Mouse (Mus musculus) embryonic facial prominence, embryonic 13.5 days (tissue): ENCODE results near the gene Nap1l5. TPM values are rescaled to one million over a fixed set of nuclear protein-coding genes. Genes with fewer than 3 reads are reported as not detected.

Experiments
- ATAC-seq: fragments of 200-750 bp; cut with Nextera tagmentation; 2 replicates; pipeline ENCODE4 v1.8.0; 2017; ENCODE audit warnings: low read depth; ENCODE audit not compliant: insufficient number of reproducible peaks, insufficient read depth, low FRiP score, low TSS enrichment
- H3K27ac ChIP-seq: fragments of 300-500 bp; sonication (generic); 2 replicates; pipeline ENCODE4 v1.5.1; 2015; ENCODE audit warnings: moderate library complexity, mild to moderate bottlenecking, inconsistent platforms
- H3K27me3 ChIP-seq: fragments of 300-500 bp; sonication (generic); 2 replicates; pipeline ENCODE4 v1.6.1; 2015; ENCODE audit warnings: mild to moderate bottlenecking, inconsistent platforms
- H3K36me3 ChIP-seq: fragments of 300-500 bp; sonication (generic); 2 replicates; pipeline ENCODE4 v1.6.1; 2015; ENCODE audit warnings: mild to moderate bottlenecking, inconsistent platforms
- H3K4me1 ChIP-seq: fragments of 300-500 bp; sonication (generic); 2 replicates; pipeline ENCODE4 v1.6.1; 2015; ENCODE audit warnings: inconsistent platforms
- H3K4me2 ChIP-seq: fragments of 300-500 bp; sonication (generic); 2 replicates; pipeline ENCODE4 v1.6.1; 2015; ENCODE audit warnings: moderate library complexity, mild to moderate bottlenecking, inconsistent platforms
- H3K4me3 ChIP-seq: fragments of 300-500 bp; sonication (generic); 2 replicates; pipeline ENCODE4 v1.5.1; 2015; ENCODE audit warnings: mild to moderate bottlenecking, inconsistent platforms
- H3K9ac ChIP-seq: fragments of 300-500 bp; sonication (generic); 2 replicates; pipeline ENCODE4 v1.6.1; 2015; ENCODE audit warnings: mild to moderate bottlenecking, inconsistent platforms
- H3K9me3 ChIP-seq: fragments of 300-500 bp; sonication (generic); 2 replicates; pipeline ENCODE4 v1.6.1; 2016; ENCODE audit warnings: inconsistent platforms
- WGBS: fragments of 180-500 bp; shearing (Covaris S2); methylation state at CpG from one replicate; pipeline ENCODE4 v1.1.7; 2015; ENCODE audit warnings: mixed read lengths; 5-methylcytosine and 5-hydroxymethylcytosine counted together
- polyA plus RNA-seq: library from polyadenylated mRNA; unstranded; fragments of >200 nt; fragmentation: Nextera tagmentation; extraction: Ambion mirVana; gene quantifications from 2 replicates; pipeline ENCODE4 v1.2.1, GENCODE M21; 2015

Nap1l5 gene
- polyA plus RNA-seq, 1 experiment from 2014 or later = 2.3 TPM

DNA sequence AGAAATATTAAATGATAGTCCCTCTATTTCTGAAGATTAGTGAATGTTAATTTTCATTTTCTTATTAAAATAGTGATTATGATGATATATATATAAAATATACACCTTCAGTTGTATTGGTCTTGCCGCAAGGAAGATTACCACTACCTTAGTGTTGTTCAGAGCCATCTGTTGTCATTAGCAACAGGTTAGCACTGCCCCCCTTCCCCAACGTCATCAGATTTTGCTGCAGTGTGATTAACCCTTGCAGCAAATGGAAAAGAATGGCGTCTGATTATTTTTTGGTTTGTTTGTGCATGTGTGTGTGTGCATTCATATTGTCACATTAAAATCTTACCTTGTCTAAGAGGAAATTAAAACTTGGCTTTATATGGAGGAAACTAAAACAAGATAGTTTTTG, 2.3 kb downstream of the Nap1l5 start:
- ATAC-seq = no peak
- H3K4me2 ChIP-seq = no peak overlapping the region
- no peaks in the 10 kb centered on the region for H3K4me1 ChIP-seq
- peaks cover 15% of the 10 kb centered on the region for H3K9me3 ChIP-seq
- no peak overlapping the region for H3K4me3 ChIP-seq
- H3K36me3 ChIP-seq = peaks cover 12% of the 10 kb centered on the region; the same call in 1 of the 2 replicates
- 48% methylated on average over 3 of the region's 3 CpGs for WGBS
- no peak overlapping the region for H3K27ac ChIP-seq
- no peak overlapping the region for H3K9ac ChIP-seq
- H3K27me3 ChIP-seq = peaks cover 5% of the 10 kb centered on the region; the same call in 1 of the 2 replicates

DNA sequence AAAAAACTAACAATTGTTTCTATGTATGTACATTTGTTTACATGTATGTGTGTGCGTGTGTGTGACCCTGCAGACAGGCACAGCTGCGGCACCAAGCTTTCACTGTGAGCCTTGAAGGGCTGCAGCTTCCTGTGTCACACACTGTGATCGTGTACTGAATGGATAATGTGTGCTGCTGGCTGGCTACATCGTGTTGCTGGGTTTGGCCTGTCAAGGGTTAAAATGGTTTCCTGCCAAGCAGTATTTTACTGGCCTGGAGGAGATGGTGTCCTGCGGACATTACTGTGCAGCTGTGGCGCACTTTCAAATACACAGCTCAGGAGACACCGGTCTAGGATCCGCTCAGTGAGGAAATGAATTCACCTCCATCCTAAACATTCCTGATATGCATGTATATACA, 3.7 kb downstream of the Nap1l5 start:
- H3K9ac ChIP-seq = no peak overlapping the region
- H3K9me3 ChIP-seq = peaks cover 15% of the 10 kb centered on the region
- WGBS = 25% methylated on average over 8 of the region's 8 CpGs
- H3K27ac ChIP-seq = no peak overlapping the region
- no peak overlapping the region for H3K4me3 ChIP-seq
- H3K27me3 ChIP-seq = peaks cover 5% of the 10 kb centered on the region; the same call in 1 of the 2 replicates
- peaks cover 12% of the 10 kb centered on the region; the same call in 1 of the 2 replicates for H3K36me3 ChIP-seq
- no peak overlapping the region for H3K4me2 ChIP-seq
- H3K4me1 ChIP-seq = no peaks in the 10 kb centered on the region
- no peak for ATAC-seq

DNA sequence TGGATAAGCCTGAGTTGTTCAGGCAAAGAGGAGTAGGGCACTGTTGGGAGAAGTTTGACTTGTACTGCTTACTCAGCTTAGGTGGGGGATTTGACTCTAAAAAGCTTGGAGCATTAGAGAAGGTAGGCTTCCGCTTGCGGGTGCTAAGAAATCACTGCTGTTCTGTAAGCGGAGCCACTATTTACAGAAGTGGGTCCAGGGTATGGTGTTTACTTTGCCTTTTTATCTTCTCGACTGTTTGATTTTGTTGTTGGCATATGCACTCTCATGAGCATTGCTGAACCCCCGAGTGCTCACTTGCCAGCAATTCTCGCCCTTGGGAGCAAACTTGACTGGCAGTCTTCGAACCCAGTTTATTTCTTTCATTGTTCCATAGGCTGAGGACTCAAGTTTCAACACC, 6.3 kb downstream of the Nap1l5 start:
- no peaks in the 10 kb centered on the region for H3K27me3 ChIP-seq
- WGBS = 85% methylated on average over 7 of the region's 7 CpGs
- no peak for ATAC-seq

GRCm38 (mm10) chr6:58899076-58899475, 7.8 kb downstream of the Nap1l5 start:
- H3K9me3 ChIP-seq = no peaks in the 10 kb centered on the region
- no peaks in the 10 kb centered on the region for H3K4me1 ChIP-seq
- no peak overlapping the region for H3K4me2 ChIP-seq
- H3K27me3 ChIP-seq = no peaks in the 10 kb centered on the region
- no peak overlapping the region for H3K9ac ChIP-seq
- no peak for ATAC-seq
- no peak overlapping the region for H3K4me3 ChIP-seq
- 88% methylated on average over 3 of the region's 3 CpGs for WGBS
- no peak overlapping the region for H3K27ac ChIP-seq
- H3K36me3 ChIP-seq = no peaks in the 10 kb centered on the region; the same call in 1 of the 2 replicates

More for the DNA sequence above, 6.3 kb downstream of the Nap1l5 start:
- Histone ChIP-seq H3K27ac (no peak overlapping the region), H3K4me2 (no peak overlapping the region), H3K4me1 (no peaks in the 10 kb centered on the region), H3K9ac (no peak overlapping the region), H3K4me3 (no peak overlapping the region), H3K9me3 (no peaks in the 10 kb centered on the region), H3K36me3 (no peaks in the 10 kb centered on the region; the same call in 1 of the 2 replicates)

- WGBS = 78% methylated on average over 3 of the region's 3 CpGs
- Histone ChIP-seq H3K27ac (no peak overlapping the region), H3K9me3 (no peaks in the 10 kb centered on the region), H3K9ac (no peak overlapping the region), H3K27me3 (no peaks in the 10 kb centered on the region), H3K4me1 (no peaks in the 10 kb centered on the region), H3K4me3 (no peak overlapping the region), H3K4me2 (no peak overlapping the region), H3K36me3 (no peaks in the 10 kb centered on the region; the same call in 1 of the 2 replicates)
- ATAC-seq = no peak
Measured at GRCm38 (mm10) chr6:58896648-58897047, 10.2 kb downstream of the Nap1l5 start.

DNA sequence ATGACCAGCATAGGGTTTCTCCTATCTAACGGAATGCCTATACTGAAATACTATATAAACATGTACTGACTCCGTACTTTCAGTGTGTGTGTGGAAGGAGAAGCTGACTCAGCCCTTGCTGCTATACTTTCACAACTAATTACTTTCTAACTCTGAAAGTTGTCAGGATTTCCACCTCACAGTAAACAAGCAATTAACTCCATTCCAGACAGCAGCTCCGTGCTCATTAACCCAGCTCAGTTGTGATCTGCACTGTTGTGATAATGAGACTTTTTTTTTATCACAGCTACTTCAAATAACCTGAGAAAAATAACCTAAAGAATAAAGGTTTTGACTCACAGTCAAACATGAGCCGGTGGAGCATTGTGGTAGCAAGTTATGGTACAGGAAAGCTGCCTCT, 11.9 kb downstream of the Nap1l5 start:
- 88% methylated on average over 4 of the region's 4 CpGs for WGBS
- H3K4me1 ChIP-seq = no peaks in the 10 kb centered on the region

DNA sequence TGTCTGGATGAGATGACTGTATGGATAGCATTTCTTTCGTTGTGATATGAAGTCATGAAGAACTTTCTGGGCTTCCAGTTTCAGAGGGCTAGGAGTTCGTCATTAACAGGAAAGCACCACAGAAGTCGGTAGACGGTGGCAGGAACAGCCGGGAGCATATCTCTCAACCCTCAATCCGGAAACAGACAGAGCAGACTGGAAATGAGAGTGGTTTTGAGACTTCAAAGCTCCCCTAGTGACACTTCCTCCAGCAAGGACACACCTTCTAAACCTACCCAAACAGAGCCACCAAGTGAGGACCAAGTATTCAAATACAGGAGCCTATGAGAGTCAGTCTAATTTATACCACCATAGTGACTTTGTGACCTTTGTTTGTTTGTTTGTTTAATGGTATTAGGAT, 13.6 kb downstream of the Nap1l5 start:
- Histone ChIP-seq H3K4me2 (no peak overlapping the region), H3K9me3 (no peaks in the 10 kb centered on the region), H3K27ac (no peak overlapping the region), H3K4me1 (no peaks in the 10 kb centered on the region), H3K4me3 (no peak overlapping the region), H3K9ac (no peak overlapping the region), H3K27me3 (no peaks in the 10 kb centered on the region), H3K36me3 (peaks cover 6% of the 10 kb centered on the region; the same call in 1 of the 2 replicates)
- WGBS = 85% methylated on average over 6 of the region's 6 CpGs
- ATAC-seq = no peak

More for the DNA sequence above, 11.9 kb downstream of the Nap1l5 start:
- Histone ChIP-seq H3K9me3 (no peaks in the 10 kb centered on the region), H3K4me2 (no peak overlapping the region), H3K27ac (no peak overlapping the region), H3K9ac (no peak overlapping the region), H3K27me3 (no peaks in the 10 kb centered on the region), H3K36me3 (peaks cover 4% of the 10 kb centered on the region; the same call in 1 of the 2 replicates), H3K4me3 (no peak overlapping the region)
- no peak for ATAC-seq

- Histone ChIP-seq H3K4me3 (no peak overlapping the region), H3K9ac (no peak overlapping the region)
Measured at GRCm38 (mm10) chr6:58889917-58890316, 17.0 kb downstream of the Nap1l5 start.

DNA sequence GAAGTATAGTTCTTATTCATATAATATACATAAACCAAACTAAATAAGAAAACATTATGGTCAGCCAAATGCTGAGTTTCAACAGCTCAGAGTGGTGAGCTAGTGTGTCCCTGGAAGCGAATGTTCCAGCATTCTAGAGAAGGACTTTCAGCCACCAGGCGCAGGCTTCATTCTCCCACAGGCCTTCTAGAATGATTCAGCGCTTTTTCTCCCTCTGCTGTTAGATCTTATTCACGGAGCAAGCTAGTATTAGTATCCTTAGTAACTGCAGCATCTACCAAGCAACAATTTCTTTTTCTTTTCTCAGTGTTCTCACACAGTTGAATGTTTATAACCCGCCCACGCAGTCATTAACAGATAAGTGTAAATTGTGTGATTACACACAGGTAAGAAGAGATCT, 24.6 kb downstream of the Nap1l5 start:
- no peak for ATAC-seq
- H3K4me3 ChIP-seq = no peak overlapping the region
- no peak overlapping the region for H3K27ac ChIP-seq
- no peaks in the 10 kb centered on the region for H3K9me3 ChIP-seq
- no peak overlapping the region for H3K4me2 ChIP-seq
- no peaks in the 10 kb centered on the region for H3K4me1 ChIP-seq
- no peaks in the 10 kb centered on the region for H3K27me3 ChIP-seq
- 75% methylated on average over 6 of the region's 6 CpGs for WGBS
- H3K36me3 ChIP-seq = 0 out of 2 replicates have a peak, but pooled peaks cover 4% of the 10 kb centered on the region
- H3K9ac ChIP-seq = no peak overlapping the region

More at GRCm38 (mm10) chr6:58889917-58890316, 17.0 kb downstream of the Nap1l5 start:
- Histone ChIP-seq H3K27me3 (no peaks in the 10 kb centered on the region), H3K27ac (no peak overlapping the region), H3K4me1 (no peaks in the 10 kb centered on the region), H3K4me2 (no peak overlapping the region), H3K36me3 (peaks cover 6% of the 10 kb centered on the region; the same call in 1 of the 2 replicates), H3K9me3 (no peaks in the 10 kb centered on the region)
- WGBS = 90% methylated on average over 3 of the region's 3 CpGs
- ATAC-seq = no peak

DNA sequence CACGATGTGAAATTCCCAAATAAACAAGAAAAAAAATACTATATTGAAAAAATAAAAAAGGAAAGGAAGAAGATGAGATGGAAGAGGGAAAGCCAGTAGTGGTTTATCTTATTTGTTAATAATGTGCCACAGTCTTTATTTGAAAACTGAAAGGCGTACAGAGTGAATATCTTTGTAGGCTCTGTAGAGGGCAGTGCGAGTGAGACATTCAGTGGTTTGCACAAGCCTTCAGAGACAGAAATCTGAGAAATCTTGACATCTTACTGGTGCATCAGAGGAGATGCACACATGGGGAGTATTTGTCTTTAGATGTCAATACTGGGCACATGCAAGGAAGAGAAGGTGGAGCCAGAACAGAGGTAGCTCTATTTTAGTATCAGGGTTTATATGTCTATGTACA, 25.5 kb downstream of the Nap1l5 start:
- Histone ChIP-seq H3K27ac (no peak overlapping the region), H3K4me3 (no peak overlapping the region), H3K36me3 (0 out of 2 replicates have a peak, but pooled peaks cover 4% of the 10 kb centered on the region), H3K9ac (no peak overlapping the region), H3K27me3 (no peaks in the 10 kb centered on the region), H3K9me3 (no peaks in the 10 kb centered on the region), H3K4me1 (no peaks in the 10 kb centered on the region), H3K4me2 (no peak overlapping the region)
- ATAC-seq = no peak
- WGBS = 89% methylated on average over 3 of the region's 3 CpGs

DNA sequence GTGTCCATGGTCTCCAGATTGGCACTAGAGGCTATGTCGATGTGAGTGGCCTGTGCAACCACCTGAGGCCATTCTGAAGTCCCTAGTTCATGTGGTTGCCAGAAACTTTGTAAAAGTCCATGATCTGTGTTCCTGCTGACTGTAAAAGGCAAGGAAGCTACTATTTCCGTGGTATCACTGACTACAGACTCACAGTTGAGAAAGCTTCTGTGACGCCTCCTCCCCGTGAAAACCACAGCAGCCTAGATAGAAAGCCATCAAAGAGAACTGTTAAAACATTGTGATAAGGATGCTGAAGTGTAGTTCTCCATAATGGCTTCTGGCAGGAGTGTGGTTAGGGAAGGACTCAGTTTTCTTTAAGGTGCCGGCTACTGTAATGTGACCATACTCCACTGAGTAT, 26.0 kb downstream of the Nap1l5 start:
- WGBS = 86% methylated on average over 5 of the region's 5 CpGs
- H3K4me1 ChIP-seq = no peaks in the 10 kb centered on the region
- no peaks in the 10 kb centered on the region for H3K9me3 ChIP-seq

DNA sequence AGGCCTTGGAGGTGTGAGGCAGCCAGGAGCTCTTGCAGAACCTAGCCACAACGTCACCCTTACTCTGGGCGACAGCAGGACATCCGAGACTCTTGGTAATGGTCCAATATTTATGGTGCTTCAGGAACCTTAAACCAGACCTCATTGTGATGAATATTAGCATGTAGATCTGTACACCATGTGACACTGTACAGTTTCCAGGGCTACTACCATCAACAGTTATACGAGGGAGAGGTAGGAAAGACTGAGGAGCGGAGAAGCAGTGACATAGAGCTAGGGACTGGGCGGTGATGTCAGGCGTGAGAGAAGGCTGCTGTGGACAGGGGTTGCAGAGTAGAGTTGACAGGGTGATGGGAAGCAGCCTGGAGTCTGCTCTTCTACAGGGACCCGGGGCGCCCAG, 26.9 kb downstream of the Nap1l5 start:
- whole genome bisulfite sequencing = 91% methylated on average over 9 of the region's 9 CpGs
- Histone ChIP-seq H3K36me3 (0 out of 2 replicates have a peak, but pooled peaks cover 4% of the 10 kb centered on the region), H3K4me1 (no peaks in the 10 kb centered on the region), H3K27me3 (no peaks in the 10 kb centered on the region), H3K9ac (no peak overlapping the region), H3K27ac (no peak overlapping the region), H3K4me2 (no peak overlapping the region), H3K9me3 (no peaks in the 10 kb centered on the region), H3K4me3 (no peak overlapping the region)
- no peak for ATAC-seq

More for the DNA sequence above, 26.0 kb downstream of the Nap1l5 start:
- no peak overlapping the region for H3K4me3 ChIP-seq
- no peaks in the 10 kb centered on the region for H3K27me3 ChIP-seq
- H3K36me3 ChIP-seq = 0 out of 2 replicates have a peak, but pooled peaks cover 4% of the 10 kb centered on the region
- H3K9ac ChIP-seq = no peak overlapping the region
- no peak for ATAC-seq
- no peak overlapping the region for H3K4me2 ChIP-seq
- H3K27ac ChIP-seq = no peak overlapping the region
